Mouse (Mus musculus): Measurements from ENCODE around the gene Apoa5. TPM values are rescaled to one million over a fixed set of nuclear protein-coding genes. Genes with fewer than 3 reads are reported as not detected.
"Not testable (repeated sequence)": the region's sequence is repeated elsewhere in the genome, so short reads cannot be mapped to it uniquely, and the experiment has no call there.

The Apoa5 gene
- polyA plus RNA-seq, 1 experiment from 2014 or later = not detected

- Histone ChIP-seq H3K27me3 (ENCODE audit: control insufficient read depth, insufficient read depth, low read length) (no peaks in the 10 kb centered on the region), H3K27ac (ENCODE audit: low read depth, low read length) (0 out of 2 replicates have a peak overlapping the region, but pooled peaks have one; percentile 33), H3K36me3 (ENCODE audit: control insufficient read depth, insufficient read depth, low read length) (no peaks in the 10 kb centered on the region), H3K9me3 (ENCODE audit: control insufficient read depth, low read length) (no peaks in the 10 kb centered on the region; the same call in 1 of the 2 replicates), H3K4me1 (replicated peaks; ENCODE audit: control insufficient read depth, insufficient read depth, low read length) (peaks cover 13% of the 10 kb centered on the region), H3K4me3 (ENCODE audit: low read depth, low read length) (no peak overlapping the region), H3K4me2 (replicated peaks; ENCODE audit: low read depth, low read length) (no peak overlapping the region), H3K9ac (ENCODE audit: low read depth, low read length) (0 out of 2 replicates have a peak overlapping the region, but pooled peaks have one; percentile 4)
- WGBS = 29% methylated on average over 11 of the region's 11 CpGs
- DNase-seq (ENCODE audit: low spot score) = no peak
- ATAC-seq (ENCODE audit: low FRiP score) = 0 out of 2 replicates have a peak, but pooled peaks have one; percentile 30
Observed at GRCm38 (mm10) chr9:46315807-46316365, 47.5 kb downstream of the Apoa5 start.

- Histone ChIP-seq H3K4me1 (replicated peaks; ENCODE audit: control insufficient read depth, insufficient read depth, low read length) (peaks cover 13% of the 10 kb centered on the region), H3K9ac (ENCODE audit: low read depth, low read length) (0 out of 2 replicates have a peak overlapping the region, but pooled peaks have one; percentile 4), H3K4me2 (replicated peaks; ENCODE audit: low read depth, low read length) (no peak overlapping the region), H3K36me3 (ENCODE audit: control insufficient read depth, insufficient read depth, low read length) (no peaks in the 10 kb centered on the region), H3K27ac (ENCODE audit: low read depth, low read length) (0 out of 2 replicates have a peak overlapping the region, but pooled peaks have one; percentile 33), H3K9me3 (ENCODE audit: control insufficient read depth, low read length) (no peaks in the 10 kb centered on the region; the same call in 1 of the 2 replicates), H3K27me3 (ENCODE audit: control insufficient read depth, insufficient read depth, low read length) (no peaks in the 10 kb centered on the region), H3K4me3 (ENCODE audit: low read depth, low read length) (no peak overlapping the region)
- ATAC-seq (ENCODE audit: low FRiP score) (peak; percentile 63), DNase-seq (ENCODE audit: low spot score) (no peak)
- 18% methylated on average over 5 of the region's 5 CpGs for WGBS
Observed at GRCm38 (mm10) chr9:46316388-46316787, 48.0 kb downstream of the Apoa5 start.

DNA sequence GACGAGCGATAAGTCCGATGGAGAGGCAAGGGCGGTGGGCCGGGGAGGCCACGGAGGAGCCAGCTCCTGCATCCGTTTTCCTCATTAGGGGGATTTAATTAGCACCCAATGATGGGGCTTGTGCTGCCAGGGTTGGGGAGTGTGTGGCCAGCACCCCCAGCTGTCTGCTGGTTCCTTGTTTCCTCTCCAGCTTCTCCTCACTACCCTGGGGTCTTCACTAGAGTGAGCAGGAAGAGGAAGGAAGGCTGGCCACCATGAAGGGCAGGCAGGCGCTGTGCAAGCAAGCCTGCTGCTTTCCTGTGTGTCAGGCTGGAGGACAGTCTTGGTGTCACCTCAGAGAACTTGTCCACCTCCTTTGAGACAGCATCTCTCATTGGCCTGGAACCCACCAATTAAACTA, 48.5 kb downstream of the Apoa5 start:
- Histone ChIP-seq H3K36me3 (ENCODE audit: control insufficient read depth, insufficient read depth, low read length) (no peaks in the 10 kb centered on the region), H3K4me3 (ENCODE audit: low read depth, low read length) (no peak overlapping the region), H3K9me3 (ENCODE audit: control insufficient read depth, low read length) (no peaks in the 10 kb centered on the region; the same call in 1 of the 2 replicates), H3K4me1 (replicated peaks; ENCODE audit: control insufficient read depth, insufficient read depth, low read length) (peaks cover 13% of the 10 kb centered on the region), H3K4me2 (replicated peaks; ENCODE audit: low read depth, low read length) (no peak overlapping the region), H3K9ac (ENCODE audit: low read depth, low read length) (no peak overlapping the region), H3K27me3 (ENCODE audit: control insufficient read depth, insufficient read depth, low read length) (no peaks in the 10 kb centered on the region), H3K27ac (ENCODE audit: low read depth, low read length) (no peak overlapping the region)
- DNase-seq (ENCODE audit: low spot score) = no peak
- no peak for ATAC-seq (ENCODE audit: low FRiP score)
- WGBS = 59% methylated on average over 8 of the region's 8 CpGs

DNA sequence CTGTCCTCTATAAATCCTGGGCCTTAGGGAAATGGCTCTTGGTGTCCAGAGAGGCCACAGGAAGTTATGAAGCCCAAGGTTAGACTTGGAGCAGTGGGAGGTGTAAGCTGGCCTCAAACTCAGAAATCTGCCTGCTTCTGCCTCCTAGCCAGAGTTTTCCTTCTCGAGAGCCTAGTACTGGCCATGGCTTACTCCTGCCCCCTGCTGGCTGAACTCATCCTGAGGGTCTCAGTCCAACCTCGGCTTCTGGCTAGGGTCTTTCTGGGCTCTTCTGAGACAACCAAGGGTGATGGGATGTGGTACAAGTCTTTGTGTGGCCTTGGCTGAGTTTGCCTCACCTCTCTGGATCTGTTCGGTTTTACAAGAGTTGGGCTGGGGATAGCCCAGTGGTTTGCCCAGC, 49.5 kb downstream of the Apoa5 start:
- no peak overlapping the region for H3K4me3 ChIP-seq (ENCODE audit: low read depth, low read length)
- 91% methylated on average over 3 of the region's 3 CpGs for WGBS
- H3K4me2 ChIP-seq (replicated peaks; ENCODE audit: low read depth, low read length) = no peak overlapping the region
- no peak overlapping the region for H3K9ac ChIP-seq (ENCODE audit: low read depth, low read length)
- no peaks in the 10 kb centered on the region for H3K36me3 ChIP-seq (ENCODE audit: control insufficient read depth, insufficient read depth, low read length)
- no peaks in the 10 kb centered on the region for H3K27me3 ChIP-seq (ENCODE audit: control insufficient read depth, insufficient read depth, low read length)
- no peak for DNase-seq (ENCODE audit: low spot score)
- ATAC-seq (ENCODE audit: low FRiP score) = no peak
- no peak overlapping the region for H3K27ac ChIP-seq (ENCODE audit: low read depth, low read length)
- no peaks in the 10 kb centered on the region; the same call in 1 of the 2 replicates for H3K9me3 ChIP-seq (ENCODE audit: control insufficient read depth, low read length)
- peaks cover 13% of the 10 kb centered on the region for H3K4me1 ChIP-seq (replicated peaks; ENCODE audit: control insufficient read depth, insufficient read depth, low read length)

DNA sequence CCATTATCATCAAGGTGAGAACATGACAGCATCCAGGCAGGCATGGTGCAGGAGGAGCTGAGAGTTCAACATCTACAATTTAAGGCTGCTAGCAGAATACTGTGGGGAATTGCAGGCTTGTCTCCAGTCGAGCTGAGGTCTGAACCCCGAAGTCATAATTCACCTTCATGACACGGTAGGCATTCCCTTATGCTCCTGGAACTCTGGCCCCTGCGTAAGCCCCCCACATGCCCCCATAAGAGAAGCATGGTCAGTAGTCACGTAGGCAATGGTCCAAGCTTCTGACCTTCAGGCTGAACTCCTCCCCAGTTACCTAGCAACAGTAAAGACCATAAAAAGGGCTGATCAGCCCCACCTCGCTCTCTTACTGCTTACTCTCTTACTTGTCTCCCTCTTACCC, 51.5 kb downstream of the Apoa5 start, which contains the start of gene 4931429L15Rik:
Gene 4931429L15Rik (minus strand): TSS at position 101 of the 400 bp plus-strand sequence.
- H3K27me3 ChIP-seq (ENCODE audit: control insufficient read depth, insufficient read depth, low read length); H3K36me3 ChIP-seq (ENCODE audit: control insufficient read depth, insufficient read depth, low read length); H3K9me3 ChIP-seq (ENCODE audit: control insufficient read depth, low read length); H3K27ac ChIP-seq (ENCODE audit: low read depth, low read length); H3K4me3 ChIP-seq (ENCODE audit: low read depth, low read length); ATAC-seq (ENCODE audit: low FRiP score); H3K4me2 ChIP-seq (replicated peaks; ENCODE audit: low read depth, low read length); H3K9ac ChIP-seq (ENCODE audit: low read depth, low read length); DNase-seq (ENCODE audit: low spot score): not testable (repeated sequence)
- WGBS = 86% methylated on average over 6 of the region's 6 CpGs
- H3K4me1 ChIP-seq (replicated peaks; ENCODE audit: control insufficient read depth, insufficient read depth, low read length) = peaks cover 13% of the 10 kb centered on the region

DNA sequence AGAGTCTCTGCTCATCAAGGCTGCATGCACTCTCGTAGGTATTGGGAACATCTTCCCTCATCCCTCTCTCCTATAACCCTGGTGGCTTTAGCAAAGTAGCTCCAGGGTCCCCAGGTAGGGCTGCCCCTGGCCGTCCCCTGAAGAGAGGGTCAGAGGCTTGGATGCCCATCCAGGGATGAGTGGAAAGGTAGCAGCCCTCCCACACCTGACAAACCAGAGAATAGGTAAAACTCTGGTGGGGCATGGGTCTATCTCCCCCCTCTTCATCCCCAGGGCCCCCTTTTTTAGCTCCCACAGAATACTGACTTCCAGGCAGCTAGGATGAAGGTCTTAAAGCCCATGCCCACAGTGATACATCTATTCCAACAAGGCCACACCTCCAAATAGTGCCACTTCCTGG, 52.0 kb downstream of the Apoa5 start:
- H3K27me3 ChIP-seq (ENCODE audit: control insufficient read depth, insufficient read depth, low read length) = no peaks in the 10 kb centered on the region
- peaks cover 13% of the 10 kb centered on the region for H3K4me1 ChIP-seq (replicated peaks; ENCODE audit: control insufficient read depth, insufficient read depth, low read length)
- DNase-seq (ENCODE audit: low spot score) (no peak), ATAC-seq (ENCODE audit: low FRiP score) (no peak)
- WGBS = 85% methylated on average over 2 of the region's 2 CpGs
- no peaks in the 10 kb centered on the region; the same call in 1 of the 2 replicates for H3K9me3 ChIP-seq (ENCODE audit: control insufficient read depth, low read length)
- no peak overlapping the region for H3K27ac ChIP-seq (ENCODE audit: low read depth, low read length)
- H3K36me3 ChIP-seq (ENCODE audit: control insufficient read depth, insufficient read depth, low read length) = no peaks in the 10 kb centered on the region
- no peak overlapping the region for H3K4me2 ChIP-seq (replicated peaks; ENCODE audit: low read depth, low read length)
- no peak overlapping the region for H3K4me3 ChIP-seq (ENCODE audit: low read depth, low read length)
- H3K9ac ChIP-seq (ENCODE audit: low read depth, low read length) = no peak overlapping the region

Other genes starting within 250 kb of the Apoa5 start
- gene Apoa1, start 40.1 kb upstream of the Apoa5 start, polyA plus RNA-seq (2014; fragmentation: Nextera tagmentation; extraction: Ambion mirVana) = 0.43 and 1.5 TPM in 2 replicates
- gene Apoc3, start 33.0 kb upstream of the Apoa5 start, polyA plus RNA-seq (2014; fragmentation: Nextera tagmentation; extraction: Ambion mirVana) = not detected in 2 replicates
- gene Apoa4, start 27.9 kb upstream of the Apoa5 start, polyA plus RNA-seq (2014; fragmentation: Nextera tagmentation; extraction: Ambion mirVana) = not detected in 2 replicates
- 65.7 and 69.6 TPM in 2 replicates for gene Zpr1, start 4.4 kb downstream of the Apoa5 start, polyA plus RNA-seq (2014; fragmentation: Nextera tagmentation; extraction: Ambion mirVana)
- 22.4 and 25.0 TPM in 2 replicates for gene Bud13, start 14.4 kb downstream of the Apoa5 start, polyA plus RNA-seq (2014; fragmentation: Nextera tagmentation; extraction: Ambion mirVana)
- 0.15 TPM in 1 of 2 replicates, not detected in the other for gene 4931429L15Rik, start 51.4 kb downstream of the Apoa5 start, polyA plus RNA-seq (2014; fragmentation: Nextera tagmentation; extraction: Ambion mirVana)

Data from hindbrain, embryonic 11.5 days (tissue).